Mouse (Mus musculus) gastrocnemius, adult 2 months (tissue): ENCODE measurements around the gene 4930518I15Rik. TPM values are rescaled to one million over a fixed set of nuclear protein-coding genes. Genes with fewer than 3 reads are reported as not detected.
"Not testable (repeated sequence)": the region's sequence is repeated elsewhere in the genome, so short reads cannot be mapped to it uniquely, and the experiment has no call there.

Source experiments
- DNase-seq: peaks from one replicate; pipeline ENCODE4 v3.0.0; 2022
- H3K27ac ChIP-seq: fragments of 200-600 bp; 2 replicates; pipeline ENCODE4 v1.8.1; 2022; ENCODE audit warnings: mild to moderate bottlenecking
- H3K4me3 ChIP-seq: fragments of 200-600 bp; 2 replicates; pipeline ENCODE4 v1.8.1; 2022; ENCODE audit warnings: mild to moderate bottlenecking, moderate library complexity
- CTCF ChIP-seq: fragments of 200-600 bp; IDR thresholded peaks from 2 replicates; pipeline ENCODE4 v1.8.1; 2022; ENCODE audit warnings: antibody characterized with exemption, mild to moderate bottlenecking, moderate library complexity
- intact Hi-C: fragments of 180-260 bp; cut with DNase I; formaldehyde crosslinking; loops from one replicate; pipeline ENCODE4 v1.15.1; 2025
- total RNA-seq, 2 experiments: library from RNA; stranded (reverse); gene quantifications; 2 replicates each; pipeline ENCODE4 v1.2.3; 2021

4930518I15Rik gene
- total RNA-seq, 2 experiments from 2014 or later: 0.73 to 0.79 TPM

- intact Hi-C loops: no loop called here
- H3K27ac ChIP-seq: no peak overlapping the region
- H3K4me3 ChIP-seq: no peak overlapping the region
- TF ChIP-seq CTCF: no peak
- no peak for DNase-seq
These were observed 34.5 kb upstream of the 4930518I15Rik start for GRCm38 (mm10) chr2:156892240-156892639.

GRCm38 (mm10) chr2:156888490-156888889, 30.7 kb upstream of the 4930518I15Rik start:
- no peak for TF ChIP-seq CTCF
- no peak overlapping the region for H3K27ac ChIP-seq
- H3K4me3 ChIP-seq: no peak overlapping the region
- intact Hi-C loops: no loop called here
- DNase-seq: no peak

DNA sequence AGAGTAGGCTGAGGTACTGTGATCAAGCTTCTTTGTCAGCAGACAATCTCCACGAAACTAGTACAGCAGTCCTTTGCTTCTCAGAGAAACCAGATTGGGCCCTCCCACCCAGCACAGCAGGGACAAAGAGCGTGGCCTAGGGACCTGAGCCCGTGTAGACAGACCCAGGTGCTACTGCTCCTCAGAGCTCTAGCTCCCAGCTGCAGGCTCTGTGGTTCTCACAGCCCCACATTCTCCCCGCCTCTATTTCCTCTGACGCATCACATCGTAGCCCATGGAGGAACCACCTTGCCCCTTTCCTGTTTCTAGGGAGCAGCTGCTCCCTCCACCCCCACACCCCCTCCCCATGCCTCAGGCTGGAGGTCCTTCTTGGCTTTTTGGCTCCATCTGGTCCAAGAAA, 29.3 kb upstream of the 4930518I15Rik start, which contains the start of gene Sla2:
Sla2 (minus strand) TSS at position 176 of the 400 bp plus-strand sequence.
- no peak for TF ChIP-seq CTCF
- Histone ChIP-seq H3K4me3 (no peak within 1 kb of the TSS), H3K27ac (no peak within 1 kb of the TSS)
- intact Hi-C loops: no loop called here
- DNase-seq: no peak

- no peak for TF ChIP-seq CTCF
- intact Hi-C loops: no loop called here
- DNase-seq: no peak
- no peak overlapping the region for H3K4me3 ChIP-seq
- H3K27ac ChIP-seq: no peak overlapping the region
These were observed 28.4 kb upstream of the 4930518I15Rik start for GRCm38 (mm10) chr2:156886084-156886631.

GRCm38 (mm10) chr2:156885666-156886065, 27.9 kb upstream of the 4930518I15Rik start:
- H3K27ac ChIP-seq, intact Hi-C loops, DNase-seq, H3K4me3 ChIP-seq: not testable (repeated sequence)

DNA sequence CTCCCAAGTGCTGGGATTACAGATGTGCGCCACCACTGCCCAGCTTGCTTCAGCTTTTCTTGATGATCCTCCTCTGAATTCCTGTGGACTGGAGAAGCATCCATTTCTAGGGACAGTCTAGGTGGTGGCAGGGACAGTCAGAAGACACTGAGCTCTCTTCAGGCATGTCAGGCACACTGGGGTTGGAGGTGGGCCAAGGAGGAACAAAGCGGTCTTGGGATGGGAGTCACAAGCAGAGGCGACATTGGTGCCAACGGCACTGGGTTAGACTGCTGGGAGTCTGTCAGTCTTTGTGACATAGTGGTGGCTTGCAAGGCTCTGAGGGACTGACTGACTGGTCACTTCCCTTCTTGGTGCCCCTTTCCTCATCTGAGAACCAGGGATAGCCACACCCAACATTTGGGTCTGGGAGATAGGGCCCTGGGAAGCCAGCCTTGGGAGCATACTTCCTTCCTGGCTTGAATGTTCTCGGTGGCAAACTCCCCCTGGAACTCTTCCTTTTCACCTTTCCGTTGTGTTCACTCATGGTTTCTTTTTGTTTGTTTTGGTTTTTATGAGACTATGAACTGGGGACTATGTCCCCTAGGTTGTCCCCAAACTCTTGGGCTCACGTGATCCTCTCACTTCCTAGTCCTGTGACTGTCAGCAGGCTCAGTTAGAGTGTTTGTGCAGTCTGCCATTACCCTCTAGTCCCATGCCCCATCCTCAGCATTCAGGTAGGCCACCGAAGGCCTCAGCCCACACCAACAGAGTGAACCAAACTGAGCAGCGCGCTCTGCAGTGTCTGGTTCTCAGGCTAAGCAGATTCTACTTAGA, 26.9 kb upstream of the 4930518I15Rik start:
- DNase-seq: no peak
- H3K4me3 ChIP-seq: no peak overlapping the region
- no peak for TF ChIP-seq CTCF
- intact Hi-C loops: no loop called here
- H3K27ac ChIP-seq: no peak overlapping the region

- intact Hi-C loops: no loop called here
- TF ChIP-seq CTCF: no peak
- Histone ChIP-seq H3K4me3 (no peak overlapping the region), H3K27ac (no peak overlapping the region)
- no peak for DNase-seq
These were observed 24.8 kb upstream of the 4930518I15Rik start for GRCm38 (mm10) chr2:156882431-156883001.

GRCm38 (mm10) chr2:156879541-156879940, 21.8 kb upstream of the 4930518I15Rik start:
- DNase-seq: no peak
- Histone ChIP-seq H3K4me3 (no peak overlapping the region), H3K27ac (no peak overlapping the region)
- no peak for TF ChIP-seq CTCF
- intact Hi-C loops: no loop called here

GRCm38 (mm10) chr2:156877726-156878125, 20.0 kb upstream of the 4930518I15Rik start:
- TF ChIP-seq CTCF: no peak
- H3K27ac ChIP-seq: no peak overlapping the region
- intact Hi-C loops: no loop called here
- no peak for DNase-seq
- no peak overlapping the region for H3K4me3 ChIP-seq

GRCm38 (mm10) chr2:156874760-156875510, 17.2 kb upstream of the 4930518I15Rik start:
- intact Hi-C loops: no loop called here
- TF ChIP-seq CTCF: no peak
- no peak overlapping the region for H3K27ac ChIP-seq
- no peak overlapping the region for H3K4me3 ChIP-seq
- DNase-seq: no peak

GRCm38 (mm10) chr2:156874047-156874759, 16.5 kb upstream of the 4930518I15Rik start:
- Histone ChIP-seq H3K27ac (no peak overlapping the region), H3K4me3 (no peak overlapping the region)
- no peak for DNase-seq
- no peak for TF ChIP-seq CTCF
- intact Hi-C loops: no loop called here

- intact Hi-C loops: loop anchor here (1.0 to 2.0 kb wide), 2 partner anchors 123 to 221 kb away; no protein-coding TSS in a partner anchor
- no peak overlapping the region for H3K27ac ChIP-seq
- peak; percentile 73 for TF ChIP-seq CTCF
- no peak overlapping the region for H3K4me3 ChIP-seq
- peak; percentile 44 for DNase-seq
These were observed 15.9 kb upstream of the 4930518I15Rik start for GRCm38 (mm10) chr2:156873629-156874028.
